Mouse (Mus musculus): ENCODE data around the gene Armh3.

Gene Armh3

GRCm38 (mm10) chr19:45984379-45984778 lies 13.9 kb downstream of the Armh3 start:
- no peak for DNase-seq

GRCm38 (mm10) chr19:45960770-45961169 lies 37.5 kb downstream of the Armh3 start:
- DNase-seq, result no peak

- no peak for DNase-seq
Observed at GRCm38 (mm10) chr19:45956736-45957135, 41.6 kb downstream of the Armh3 start.

GRCm38 (mm10) chr19:45953286-45953685 lies 45.0 kb downstream of the Armh3 start:
- peak; percentile 19 for DNase-seq

GRCm38 (mm10) chr19:45949236-45949635 lies 49.1 kb downstream of the Armh3 start:
- no peak for DNase-seq

- DNase-seq, result no peak
Observed at GRCm38 (mm10) chr19:45947764-45948163, 50.5 kb downstream of the Armh3 start.

- DNase-seq, result no peak
Observed at GRCm38 (mm10) chr19:45947286-45947685, 51.0 kb downstream of the Armh3 start.

- no peak for DNase-seq
Observed at GRCm38 (mm10) chr19:45946541-45946940, 51.7 kb downstream of the Armh3 start.

- no peak for DNase-seq
Observed at GRCm38 (mm10) chr19:45945986-45946385, 52.3 kb downstream of the Armh3 start.

GRCm38 (mm10) chr19:45943758-45944157 lies 54.5 kb downstream of the Armh3 start:
- no peak for DNase-seq

GRCm38 (mm10) chr19:45938064-45938463 lies 60.2 kb downstream of the Armh3 start:
- DNase-seq, result no peak

GRCm38 (mm10) chr19:45937530-45937929 lies 60.8 kb downstream of the Armh3 start:
- no peak for DNase-seq

- DNase-seq, result no peak
Observed at GRCm38 (mm10) chr19:45927236-45927635, 71.1 kb downstream of the Armh3 start.

- no peak for DNase-seq
Observed at GRCm38 (mm10) chr19:45926342-45926741, 71.9 kb downstream of the Armh3 start.

- no peak for DNase-seq
Observed at GRCm38 (mm10) chr19:45920299-45921090, 77.8 kb downstream of the Armh3 start.

GRCm38 (mm10) chr19:45918406-45918805 lies 79.9 kb downstream of the Armh3 start:
- DNase-seq, result no peak

GRCm38 (mm10) chr19:45917856-45918255 lies 80.4 kb downstream of the Armh3 start:
- DNase-seq, result no peak

GRCm38 (mm10) chr19:45916461-45916860 lies 81.8 kb downstream of the Armh3 start:
- no peak for DNase-seq

- no peak for DNase-seq
Observed at GRCm38 (mm10) chr19:45916026-45916425, 82.3 kb downstream of the Armh3 start.

- no peak for DNase-seq
Observed at GRCm38 (mm10) chr19:45913036-45913435, 85.3 kb downstream of the Armh3 start.

GRCm38 (mm10) chr19:45912376-45912775 lies 85.9 kb downstream of the Armh3 start:
- no peak for DNase-seq

- no peak for DNase-seq
Observed at GRCm38 (mm10) chr19:45911236-45912025, 86.9 kb downstream of the Armh3 start.

GRCm38 (mm10) chr19:45908246-45908645 lies 90.0 kb downstream of the Armh3 start:
- no peak for DNase-seq

GRCm38 (mm10) chr19:45907416-45907815 lies 90.9 kb downstream of the Armh3 start:
- no peak for DNase-seq

Measured in thymus, postnatal 25 days (tissue).